Mouse (Mus musculus) testis, adult 2 months (tissue): ENCODE measurements around the gene Dpep3. TPM values are rescaled to one million over a fixed set of nuclear protein-coding genes. Genes with fewer than 3 reads are reported as not detected.

Experiments used
- H3K27ac ChIP-seq: fragments of 200-500 bp; 2 replicates; pipeline ENCODE4 v1.5.1; 2012; ENCODE audit warnings: low read depth, low read length; ENCODE audit not compliant: control insufficient read depth, insufficient read depth
- H3K27me3 ChIP-seq: fragments of 200-500 bp; 2 replicates; pipeline ENCODE4 v1.6.1; 2012; ENCODE audit warnings: mild to moderate bottlenecking, low read length, moderate library complexity; ENCODE audit not compliant: control insufficient read depth, insufficient read depth
- H3K36me3 ChIP-seq: fragments of 200-500 bp; 2 replicates; pipeline ENCODE4 v1.6.1; 2012; ENCODE audit warnings: mild to moderate bottlenecking, low read length; ENCODE audit not compliant: control insufficient read depth, insufficient read depth
- H3K4me1 ChIP-seq: fragments of 200-500 bp; 2 replicates; pipeline ENCODE4 v1.6.1; 2012; ENCODE audit warnings: low read length; ENCODE audit not compliant: control insufficient read depth, insufficient read depth
- H3K4me3 ChIP-seq: fragments of 200-500 bp; 2 replicates; pipeline ENCODE4 v1.5.1; 2012; ENCODE audit warnings: low read depth, mild to moderate bottlenecking, low read length, moderate library complexity, mixed read lengths; ENCODE audit not compliant: control insufficient read depth
- CTCF ChIP-seq: fragments of 200-500 bp; IDR thresholded peaks from 2 replicates; pipeline ENCODE4 v1.5.1; 2012; ENCODE audit warnings: low read depth, mild to moderate bottlenecking, inconsistent platforms, low read length, moderate library complexity; ENCODE audit not compliant: control insufficient read depth, insufficient read depth, insufficient replicate concordance
- POLR2A ChIP-seq: fragments of 200-500 bp; IDR thresholded peaks from 2 replicates; pipeline ENCODE4 v1.6.1; 2012; ENCODE audit warnings: low read depth, mild to moderate bottlenecking, inconsistent platforms, low read length, moderate library complexity; ENCODE audit not compliant: control insufficient read depth
- polyA plus RNA-seq: library from polyadenylated mRNA; depleted of rRNA; stranded (reverse); fragments of >200 nt; gene quantifications from 2 replicates; pipeline ENCODE4 v1.2.3, GENCODE M21; 2012

Dpep3 gene
- polyA plus RNA-seq, 1 experiment = 647 TPM

DNA sequence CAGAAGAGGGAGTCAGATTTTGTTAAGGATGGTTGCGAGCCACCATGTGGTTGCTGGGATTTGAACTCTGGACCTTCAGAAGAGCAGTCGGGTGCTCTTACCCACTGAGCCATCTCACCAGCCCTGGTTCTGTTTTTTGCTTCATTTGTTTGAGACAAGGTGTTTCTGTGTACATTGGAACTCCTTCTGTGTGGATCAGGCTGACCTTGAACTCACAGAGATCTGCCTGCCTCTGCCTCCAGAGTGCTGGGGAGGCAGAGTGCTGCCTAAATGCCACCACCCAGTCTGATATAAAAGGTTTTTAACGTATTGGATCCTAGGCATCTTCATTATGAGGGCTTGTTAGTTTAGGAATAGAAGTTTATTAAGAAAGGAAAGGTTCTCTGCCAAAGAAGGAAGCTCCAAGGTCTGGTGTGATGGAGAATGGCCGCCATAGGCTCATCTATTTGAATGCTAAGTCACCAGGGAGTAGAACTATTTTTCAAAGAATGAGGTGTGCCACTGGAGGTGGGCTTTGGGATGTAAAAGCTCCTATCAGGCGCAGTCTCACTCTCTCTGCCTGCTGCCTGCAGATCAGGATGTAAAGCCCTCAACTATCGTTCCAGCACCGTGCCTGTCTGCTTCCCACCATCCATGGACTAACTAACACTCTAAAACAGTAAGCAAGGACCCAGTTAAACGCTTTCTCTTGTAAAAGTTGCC is 8.1 kb downstream of the Dpep3 start:
- Histone ChIP-seq H3K4me3 (no peak overlapping the region), H3K4me1 (peaks cover 3% of the 10 kb centered on the region), H3K27me3 (no peaks in the 10 kb centered on the region), H3K36me3 (peaks cover 2% of the 10 kb centered on the region), H3K27ac (no peak overlapping the region)
- no peak for TF ChIP-seq CTCF
- TF ChIP-seq POLR2A = no peak

DNA sequence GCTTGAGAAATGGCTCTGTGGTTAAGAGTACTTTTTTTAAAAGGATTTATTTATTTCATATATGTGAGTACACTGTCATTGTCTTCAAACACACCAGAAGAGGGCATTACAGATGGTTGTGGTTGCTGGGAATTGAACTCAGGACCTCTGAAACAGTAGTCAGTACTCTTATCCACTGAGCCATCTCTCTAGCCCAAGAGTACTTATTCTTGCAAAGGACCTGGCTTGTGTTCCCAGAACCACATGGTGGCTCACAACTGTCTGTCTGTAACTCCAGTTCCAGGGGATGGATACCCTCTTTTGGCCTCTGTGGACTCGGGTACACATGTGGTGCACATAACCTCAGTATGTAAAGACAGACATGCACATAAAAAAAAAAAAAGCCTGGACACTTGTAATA is 9.9 kb downstream of the Dpep3 start:
- Histone ChIP-seq H3K36me3 (no peaks in the 10 kb centered on the region), H3K4me1 (peaks cover 15% of the 10 kb centered on the region), H3K4me3 (no peak overlapping the region), H3K27ac (no peak overlapping the region), H3K27me3 (no peaks in the 10 kb centered on the region)
- no peak for TF ChIP-seq POLR2A
- no peak for TF ChIP-seq CTCF

DNA sequence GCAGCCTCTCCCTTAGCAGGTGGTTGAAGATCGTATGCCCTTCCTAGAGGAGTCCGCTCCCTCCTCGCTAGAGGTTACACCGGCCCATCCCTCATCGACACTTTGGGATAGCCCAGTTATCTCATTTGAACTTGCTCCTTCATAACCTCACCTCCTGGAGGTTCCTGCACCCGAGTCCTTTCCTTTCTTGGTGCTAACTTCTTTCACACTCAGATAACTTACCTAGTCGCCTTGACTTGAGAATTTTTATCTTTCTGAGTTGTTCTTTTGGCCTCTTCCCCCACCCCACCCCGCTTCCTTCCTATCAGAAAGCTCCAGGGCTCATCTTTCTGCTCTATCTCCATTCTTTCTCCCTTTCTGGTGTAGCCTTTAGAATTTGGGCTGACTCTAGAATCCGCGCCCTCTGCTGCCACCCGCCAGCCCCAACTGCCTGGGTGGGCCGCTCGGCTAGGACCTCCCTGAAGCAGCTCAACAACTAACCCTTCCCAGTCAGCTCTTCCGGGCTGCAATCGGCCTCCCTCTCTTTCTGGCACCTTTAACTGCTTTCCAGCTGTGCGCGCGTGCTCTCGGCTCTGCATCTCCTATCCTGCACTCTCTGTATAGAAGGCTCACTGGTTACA is 12.4 kb downstream of the Dpep3 start:
- no peaks in the 10 kb centered on the region for H3K27me3 ChIP-seq
- peak overlapping the region; percentile 78 for H3K27ac ChIP-seq
- H3K36me3 ChIP-seq = no peaks in the 10 kb centered on the region
- H3K4me3 ChIP-seq = peak overlapping the region; percentile 48
- peaks cover 16% of the 10 kb centered on the region for H3K4me1 ChIP-seq
- no peak for TF ChIP-seq POLR2A

DNA sequence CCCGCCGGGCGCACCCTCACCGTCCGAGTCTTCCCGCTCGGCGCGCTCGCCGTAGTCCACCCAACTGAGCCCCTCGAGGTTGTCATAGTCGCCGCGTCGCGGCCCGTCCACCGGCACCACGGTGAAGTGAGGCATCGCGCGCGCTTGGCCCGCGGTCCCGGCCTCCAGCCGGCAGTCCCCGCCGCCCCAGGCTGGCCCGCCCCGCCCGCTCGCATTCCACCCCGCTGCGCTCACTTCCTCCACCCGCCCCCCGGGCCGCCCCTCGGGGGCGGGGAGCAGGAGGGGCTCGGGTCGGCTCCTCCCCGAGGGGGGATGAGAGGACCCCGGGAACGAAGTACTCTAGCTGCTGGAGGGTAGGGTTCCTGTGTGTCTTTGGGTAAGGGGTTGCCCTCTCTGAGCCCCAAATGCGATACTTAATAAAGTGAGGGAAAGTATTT is 13.3 kb downstream of the Dpep3 start, which contains the start of gene Slc12a4:
Gene Slc12a4 (minus strand): TSS at position 193 of the 437 bp plus-strand sequence.
- Histone ChIP-seq H3K4me3 (peak within 1 kb of the TSS; percentile 87), H3K4me1 (peaks cover 19% of the 10 kb centered on the region), H3K36me3 (no peaks in the 10 kb centered on the region), H3K27me3 (no peaks in the 10 kb centered on the region), H3K27ac (peak within 1 kb of the TSS; percentile 22)
- TF ChIP-seq POLR2A (peak; percentile 36), CTCF (no peak)

DNA sequence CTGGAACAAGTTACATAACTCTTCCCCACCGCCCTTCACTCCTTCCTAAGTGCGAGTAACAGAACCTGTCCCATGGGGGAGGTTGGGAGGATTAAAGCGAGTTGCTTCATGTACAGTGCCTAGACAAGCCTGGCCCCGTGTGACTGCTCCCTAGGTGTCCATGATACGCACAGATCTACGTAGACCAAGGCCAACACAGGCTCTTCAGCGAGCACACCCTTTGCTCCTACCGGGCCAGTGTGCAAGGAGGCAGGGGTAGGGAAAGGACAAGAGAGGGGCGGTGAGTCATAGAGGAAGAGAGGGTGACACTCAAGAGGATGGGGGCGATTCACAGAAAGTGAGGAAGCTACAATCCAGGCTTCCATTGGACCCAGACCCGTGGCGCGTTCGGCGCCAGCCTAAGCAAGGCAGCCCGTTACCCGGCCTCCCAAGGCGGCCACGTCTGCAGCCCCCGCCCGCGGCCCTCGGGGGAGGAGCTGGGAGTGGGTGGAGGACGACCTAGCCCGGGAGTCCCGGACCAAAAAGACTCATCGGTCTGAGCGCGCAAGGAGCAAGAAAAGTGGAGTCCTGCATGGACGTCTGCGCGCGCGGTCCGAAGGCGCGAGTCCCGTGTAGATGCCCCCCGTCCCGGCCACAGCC is 13.8 kb downstream of the Dpep3 start:
- peak overlapping the region; percentile 87 for H3K4me3 ChIP-seq
- H3K27ac ChIP-seq = peak overlapping the region; percentile 22
- TF ChIP-seq CTCF (no peak), POLR2A (no peak; the same call in 1 of the 2 replicates)
- H3K36me3 ChIP-seq = no peaks in the 10 kb centered on the region
- H3K27me3 ChIP-seq = no peaks in the 10 kb centered on the region
- H3K4me1 ChIP-seq = peaks cover 19% of the 10 kb centered on the region

DNA sequence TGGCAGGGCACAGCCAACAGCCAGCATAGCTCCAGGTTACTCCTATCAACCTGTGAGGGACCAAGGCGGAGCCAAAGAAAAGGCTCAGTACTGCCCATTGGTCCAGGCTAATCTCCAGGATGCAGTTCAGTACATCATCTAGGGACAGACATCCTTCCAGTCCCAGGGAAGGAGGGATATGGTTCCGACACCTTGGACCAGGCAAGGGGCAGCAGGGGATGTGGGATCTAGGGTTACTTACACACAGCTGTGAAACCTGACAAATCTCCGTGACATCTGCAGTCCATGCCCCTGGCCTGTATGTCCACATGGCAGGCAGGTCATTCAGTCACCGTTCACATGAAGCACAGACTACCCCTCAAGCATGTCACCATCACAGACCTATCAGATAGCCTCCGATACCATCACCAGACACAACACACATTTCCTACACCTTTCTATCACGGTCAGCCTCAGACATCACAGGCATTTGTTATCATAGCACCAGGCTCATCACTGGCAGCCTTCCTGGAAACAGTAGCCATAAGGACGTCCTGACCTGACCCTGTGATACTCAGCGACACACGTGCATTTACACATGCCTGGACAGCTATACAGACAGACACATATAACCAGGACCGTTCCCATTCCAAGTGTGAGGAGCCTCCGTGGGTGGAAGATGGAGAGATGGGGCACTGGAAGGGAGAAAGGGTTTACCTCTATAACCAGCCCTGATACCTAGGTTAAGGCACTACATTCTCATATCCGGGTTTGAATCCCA is 14.5 kb downstream of the Dpep3 start:
- no peaks in the 10 kb centered on the region for H3K36me3 ChIP-seq
- peaks cover 19% of the 10 kb centered on the region for H3K4me1 ChIP-seq
- TF ChIP-seq POLR2A = no peak
- H3K4me3 ChIP-seq = peak overlapping the region; percentile 87
- H3K27ac ChIP-seq = no peak overlapping the region
- no peaks in the 10 kb centered on the region for H3K27me3 ChIP-seq

DNA sequence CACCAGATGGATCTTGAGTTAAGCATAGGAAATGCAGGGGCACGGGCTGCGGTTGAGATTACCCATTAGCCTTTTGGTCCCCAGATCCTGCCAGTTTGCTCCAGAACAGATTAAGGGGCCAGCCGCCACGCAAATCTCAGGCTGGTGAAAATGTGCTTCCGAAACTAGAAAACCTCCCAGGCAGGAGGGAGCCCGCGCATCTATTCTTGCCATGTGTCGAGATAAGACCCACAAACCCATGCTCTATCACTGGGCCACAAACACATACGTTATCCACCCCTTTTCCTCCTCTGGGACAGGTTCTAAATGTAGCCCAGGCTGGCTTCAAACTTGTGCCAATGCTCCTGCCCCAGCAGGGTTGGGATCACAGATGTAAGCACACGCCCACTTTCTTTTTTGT is 17.7 kb downstream of the Dpep3 start:
- peaks cover 15% of the 10 kb centered on the region for H3K4me1 ChIP-seq
- no peaks in the 10 kb centered on the region for H3K36me3 ChIP-seq
- no peak overlapping the region for H3K27ac ChIP-seq
- no peak overlapping the region for H3K4me3 ChIP-seq
- no peak for TF ChIP-seq POLR2A
- TF ChIP-seq CTCF = no peak
- no peaks in the 10 kb centered on the region for H3K27me3 ChIP-seq
